Mouse (Mus musculus): ENCODE data around the gene Chic2. TPM values are rescaled to one million over a fixed set of nuclear protein-coding genes. Genes with fewer than 3 reads are reported as not detected.

Gene Chic2
- polyA plus RNA-seq, 1 experiment from 2014 or later: 26.1 TPM

GRCm38 (mm10) chr5:75074537-75075382, 30.2 kb upstream of the Chic2 start:
- no peak overlapping the region for H3K27ac ChIP-seq
- H3K27me3 ChIP-seq (replicated peaks): peaks cover 91% of the 10 kb centered on the region
- ATAC-seq: no peak
- 11% methylated on average over 15 of the region's 15 CpGs for WGBS
- H3K4me1 ChIP-seq (replicated peaks): peaks cover 12% of the 10 kb centered on the region
- H3K9ac ChIP-seq: no peak overlapping the region
- H3K4me2 ChIP-seq (replicated peaks): peak overlapping the region; percentile 46
- no peaks in the 10 kb centered on the region for H3K36me3 ChIP-seq
- H3K9me3 ChIP-seq: no peaks in the 10 kb centered on the region
- H3K4me3 ChIP-seq (replicated peaks): no peak overlapping the region

- Histone ChIP-seq H3K27me3 (replicated peaks) (peaks cover 88% of the 10 kb centered on the region), H3K4me1 (replicated peaks) (peaks cover 12% of the 10 kb centered on the region)
Measured at GRCm38 (mm10) chr5:75074132-75074531, 29.6 kb upstream of the Chic2 start.

GRCm38 (mm10) chr5:75073684-75074083, 29.1 kb upstream of the Chic2 start:
- Histone ChIP-seq H3K27me3 (replicated peaks) (peaks cover 88% of the 10 kb centered on the region), H3K4me2 (replicated peaks) (no peak overlapping the region), H3K4me1 (replicated peaks) (peaks cover 12% of the 10 kb centered on the region), H3K4me3 (replicated peaks) (no peak overlapping the region), H3K9me3 (no peaks in the 10 kb centered on the region), H3K9ac (no peak overlapping the region), H3K27ac (no peak overlapping the region), H3K36me3 (no peaks in the 10 kb centered on the region)
- no peak for ATAC-seq
- WGBS: 19% methylated on average over 3 of the region's 3 CpGs

More at GRCm38 (mm10) chr5:75074132-75074531, 29.6 kb upstream of the Chic2 start:
- Histone ChIP-seq H3K27ac (no peak overlapping the region), H3K9me3 (no peaks in the 10 kb centered on the region), H3K4me3 (replicated peaks) (no peak overlapping the region), H3K9ac (no peak overlapping the region), H3K4me2 (replicated peaks) (no peak overlapping the region), H3K36me3 (no peaks in the 10 kb centered on the region)
- WGBS: 12% methylated on average over 4 of the region's 4 CpGs
- ATAC-seq: no peak

GRCm38 (mm10) chr5:75073167-75073566, 28.6 kb upstream of the Chic2 start:
- no peaks in the 10 kb centered on the region for H3K36me3 ChIP-seq
- peaks cover 88% of the 10 kb centered on the region for H3K27me3 ChIP-seq (replicated peaks)
- WGBS: 22% methylated on average over 1 of the region's 1 CpGs

GRCm38 (mm10) chr5:75072532-75072931, 28.0 kb upstream of the Chic2 start:
- peaks cover 89% of the 10 kb centered on the region for H3K27me3 ChIP-seq (replicated peaks)
- no peaks in the 10 kb centered on the region for H3K9me3 ChIP-seq
- no peaks in the 10 kb centered on the region for H3K36me3 ChIP-seq
- no peak overlapping the region for H3K4me3 ChIP-seq (replicated peaks)
- H3K4me1 ChIP-seq (replicated peaks): peaks cover 12% of the 10 kb centered on the region
- ATAC-seq: no peak
- no peak overlapping the region for H3K4me2 ChIP-seq (replicated peaks)
- H3K9ac ChIP-seq: no peak overlapping the region
- H3K27ac ChIP-seq: no peak overlapping the region
- WGBS: 7% methylated on average over 4 of the region's 4 CpGs

More at GRCm38 (mm10) chr5:75073167-75073566, 28.6 kb upstream of the Chic2 start:
- no peak for ATAC-seq
- no peak overlapping the region for H3K9ac ChIP-seq
- no peak overlapping the region for H3K4me3 ChIP-seq (replicated peaks)
- no peak overlapping the region for H3K27ac ChIP-seq
- peaks cover 12% of the 10 kb centered on the region for H3K4me1 ChIP-seq (replicated peaks)
- no peaks in the 10 kb centered on the region for H3K9me3 ChIP-seq
- no peak overlapping the region for H3K4me2 ChIP-seq (replicated peaks)

GRCm38 (mm10) chr5:75071951-75072350, 27.4 kb upstream of the Chic2 start:
- H3K27me3 ChIP-seq (replicated peaks): peaks cover 90% of the 10 kb centered on the region

GRCm38 (mm10) chr5:75070656-75071375, 26.2 kb upstream of the Chic2 start:
- ATAC-seq: no peak
- H3K27ac ChIP-seq: no peak overlapping the region
- peaks cover 78% of the 10 kb centered on the region for H3K27me3 ChIP-seq (replicated peaks)
- WGBS: 2% methylated on average over 23 of the region's 23 CpGs
- no peak overlapping the region for H3K4me3 ChIP-seq (replicated peaks)
- no peaks in the 10 kb centered on the region for H3K36me3 ChIP-seq
- H3K9me3 ChIP-seq: no peaks in the 10 kb centered on the region
- H3K4me2 ChIP-seq (replicated peaks): no peak overlapping the region
- H3K9ac ChIP-seq: no peak overlapping the region
- H3K4me1 ChIP-seq (replicated peaks): peaks cover 15% of the 10 kb centered on the region

More at GRCm38 (mm10) chr5:75071951-75072350, 27.4 kb upstream of the Chic2 start:
- 2% methylated on average over 10 of the region's 10 CpGs for WGBS
- H3K4me3 ChIP-seq (replicated peaks): no peak overlapping the region
- no peak overlapping the region for H3K4me2 ChIP-seq (replicated peaks)
- no peak overlapping the region for H3K27ac ChIP-seq
- ATAC-seq: no peak
- no peaks in the 10 kb centered on the region for H3K36me3 ChIP-seq
- H3K9ac ChIP-seq: no peak overlapping the region
- peaks cover 15% of the 10 kb centered on the region for H3K4me1 ChIP-seq (replicated peaks)
- no peaks in the 10 kb centered on the region for H3K9me3 ChIP-seq

GRCm38 (mm10) chr5:75070132-75070531, 25.6 kb upstream of the Chic2 start:
- Histone ChIP-seq H3K9me3 (no peaks in the 10 kb centered on the region), H3K4me3 (replicated peaks) (no peak overlapping the region), H3K9ac (no peak overlapping the region), H3K27ac (no peak overlapping the region), H3K4me2 (replicated peaks) (no peak overlapping the region), H3K27me3 (replicated peaks) (peaks cover 71% of the 10 kb centered on the region), H3K4me1 (replicated peaks) (peaks cover 8% of the 10 kb centered on the region), H3K36me3 (no peaks in the 10 kb centered on the region)
- ATAC-seq: no peak
- WGBS: 8% methylated on average over 13 of the region's 13 CpGs

- H3K4me1 ChIP-seq (replicated peaks): peaks cover 8% of the 10 kb centered on the region
- no peak overlapping the region for H3K27ac ChIP-seq
- no peaks in the 10 kb centered on the region for H3K9me3 ChIP-seq
- peak overlapping the region; percentile 3; the same call in 1 of the 2 replicates for H3K9ac ChIP-seq
- H3K27me3 ChIP-seq (replicated peaks): peaks cover 43% of the 10 kb centered on the region
- peak overlapping the region; percentile 41 for H3K4me3 ChIP-seq (replicated peaks)
- peak overlapping the region; percentile 82 for H3K4me2 ChIP-seq (replicated peaks)
- under 1% methylated on average over 30 of the region's 30 CpGs for WGBS
- H3K36me3 ChIP-seq: no peaks in the 10 kb centered on the region
- peak; percentile 83 for ATAC-seq
Measured at GRCm38 (mm10) chr5:75067125-75067756, 22.7 kb upstream of the Chic2 start.

GRCm38 (mm10) chr5:75066715-75067114, 22.1 kb upstream of the Chic2 start:
- Histone ChIP-seq H3K4me3 (replicated peaks) (peak overlapping the region; percentile 41), H3K9ac (0 out of 2 replicates have a peak overlapping the region, but pooled peaks have one; percentile 3), H3K4me1 (replicated peaks) (peaks cover 8% of the 10 kb centered on the region), H3K4me2 (replicated peaks) (peak overlapping the region; percentile 82), H3K27me3 (replicated peaks) (peaks cover 39% of the 10 kb centered on the region), H3K9me3 (no peaks in the 10 kb centered on the region), H3K27ac (no peak overlapping the region), H3K36me3 (no peaks in the 10 kb centered on the region)
- WGBS: 3% methylated on average over 10 of the region's 10 CpGs
- ATAC-seq: peak; percentile 66

- no peak; the same call in 1 of the 2 replicates for ATAC-seq
- Histone ChIP-seq H3K4me1 (replicated peaks) (peaks cover 6% of the 10 kb centered on the region), H3K4me3 (replicated peaks) (no peak overlapping the region), H3K9me3 (no peaks in the 10 kb centered on the region), H3K9ac (no peak overlapping the region), H3K4me2 (replicated peaks) (no peak overlapping the region), H3K27ac (no peak overlapping the region), H3K27me3 (replicated peaks) (peaks cover 12% of the 10 kb centered on the region), H3K36me3 (no peaks in the 10 kb centered on the region)
- 45% methylated on average over 4 of the region's 4 CpGs for WGBS
Measured at GRCm38 (mm10) chr5:75063177-75063576, 18.6 kb upstream of the Chic2 start.

GRCm38 (mm10) chr5:75051109-75051508, 6.5 kb upstream of the Chic2 start:
- Histone ChIP-seq H3K36me3 (no peaks in the 10 kb centered on the region), H3K4me3 (replicated peaks) (no peak overlapping the region), H3K4me1 (replicated peaks) (no peaks in the 10 kb centered on the region), H3K9ac (no peak overlapping the region), H3K27ac (no peak overlapping the region), H3K9me3 (no peaks in the 10 kb centered on the region), H3K27me3 (replicated peaks) (no peaks in the 10 kb centered on the region), H3K4me2 (replicated peaks) (no peak overlapping the region)
- no peak for ATAC-seq
- WGBS: 79% methylated on average over 4 of the region's 4 CpGs

All from intestine, embryonic 15.5 days (tissue).